In genomic region chr3:93447138-93447841, GRCm38 (mm10) we compare ENCODE assay signal across 8 mouse cellular contexts. TPM values are rescaled to one million over a fixed set of nuclear protein-coding genes. Genes with fewer than 3 reads are reported as not detected.
DNase-seq lines count a peak whose midpoint lies in the region; ATAC-seq and TF ChIP-seq lines count a peak whose summit lies in the region.

No protein-coding gene starts in this region.

- ATAC-seq in hindbrain, postnatal 0 days: peak; percentile 67

- H3K36me3 ChIP-seq in hindbrain, postnatal 0 days (ENCODE audit: insufficient read depth, low read length): no peaks in the 10 kb centered on the region

- H3K27ac ChIP-seq in hindbrain, postnatal 0 days: peak overlapping the region; percentile 27; the same call in 1 of the 2 replicates

- TF ChIP-seq CTCF in hindbrain, postnatal 0 days (IDR thresholded peaks at IDR 0.05; ENCODE audit: low read depth): peak; percentile 71

- H3K4me1 ChIP-seq in hindbrain, postnatal 0 days (ENCODE audit: insufficient read depth, low read length): 0 out of 2 replicates have a peak, but pooled peaks cover 4% of the 10 kb centered on the region

- under 1% methylated on average over 59 of the region's 59 CpGs for whole genome bisulfite sequencing in hindbrain, postnatal 0 days

- H3K9ac ChIP-seq in hindbrain, postnatal 0 days (replicated peaks; ENCODE audit: low read length): peak overlapping the region; percentile 39

- peak overlapping the region; percentile 51 for H3K4me3 ChIP-seq in hindbrain, postnatal 0 days (ENCODE audit: low read length)

- DNase-seq in R1 (ENCODE audit: low read depth, low spot score): peak; percentile 92
- DNase-seq in cerebellum, adult 9-11 months: peak; percentile 28
- DNase-seq in frontal cortex, postnatal 14 days (ENCODE audit: low spot score in 2 of 2): peak; percentile 50 to 58
- peak; percentile 83 for DNase-seq in hindbrain, postnatal 0 days (ENCODE audit: low spot score)
- peak; percentile 59 to 70 for DNase-seq in left cerebral cortex, adult 18-20 months (ENCODE audit: low spot score in 2 of 2)
- DNase-seq in lung, postnatal 25 days (ENCODE audit: low spot score): peak; percentile 68
- DNase-seq in right cerebral cortex, adult 2 months (ENCODE audit: low spot score in 2 of 2): peak; percentile 77 to 79
- no peak for DNase-seq in spleen, postnatal 36 days (ENCODE audit: low spot score in 2 of 2)

- peak overlapping the region; percentile 92 for H3K4me2 ChIP-seq in hindbrain, postnatal 0 days (ENCODE audit: low read depth, low read length)

- peaks cover 14% of the 10 kb centered on the region for H3K27me3 ChIP-seq in hindbrain, postnatal 0 days (ENCODE audit: insufficient read depth, low read length)

- no peaks in the 10 kb centered on the region for H3K9me3 ChIP-seq in hindbrain, postnatal 0 days (ENCODE audit: low read length)

RNA-seq across cellular contexts. Expression of gene Tchh, which starts 5.2 kb away (rescaled TPM):
- total RNA-seq in hindbrain, postnatal 0 days (2014; rRNA removed): 0.11 and 0.21 TPM in 2 replicates
- polyA plus RNA-seq in hindbrain, postnatal 0 days (2015; fragmentation: Nextera tagmentation; extraction: Ambion mirVana): 2.0 and 2.5 TPM in 2 replicates
- total RNA-seq in left cerebral cortex, adult 18-20 months (2021): 1 to 10 TPM; 2.8 to 3.0 TPM

RNA-seq across cellular contexts. Expression of gene Tchhl1, which starts 21.3 kb away (rescaled TPM):
- not detected in 2 replicates for total RNA-seq in hindbrain, postnatal 0 days (2014; rRNA removed)
- not detected in 2 replicates for polyA plus RNA-seq in hindbrain, postnatal 0 days (2015; fragmentation: Nextera tagmentation; extraction: Ambion mirVana)
- total RNA-seq in left cerebral cortex, adult 18-20 months (2021): not detected

RNA-seq across cellular contexts. Expression of gene Rptn, which starts 53.8 kb away (rescaled TPM):
- 0.05 TPM in 1 of 2 replicates, not detected in the other for total RNA-seq in hindbrain, postnatal 0 days (2014; rRNA removed)
- polyA plus RNA-seq in hindbrain, postnatal 0 days (2015; fragmentation: Nextera tagmentation; extraction: Ambion mirVana): not detected in 2 replicates
- total RNA-seq in left cerebral cortex, adult 18-20 months (2021): not detected

Comparison
In these comparisons a context has a peak if more than half of its experiments do, and no peak if none do; other contexts are left out.
1. DNase-seq: peak in R1 (single experiment), cerebellum, adult 9-11 months (single experiment), frontal cortex, postnatal 14 days (2 of 2), hindbrain, postnatal 0 days (single experiment), left cerebral cortex, adult 18-20 months (2 of 2), lung, postnatal 25 days (single experiment) and right cerebral cortex, adult 2 months (2 of 2); none in spleen, postnatal 36 days (0 of 2).